Mouse (Mus musculus) heart, postnatal 0 days (tissue): ENCODE measurements at regions not wholly inside any gene's neighbourhood (a gene's known extent, or its start where the extent isn't known, plus 50 kb on each side); places are given as distances from the start of the nearest gene placed in this dataset.
"Not testable (repeated sequence)": the region's sequence is repeated elsewhere in the genome, so short reads cannot be mapped to it uniquely, and the experiment has no call there.

ENCODE experiments used
- ATAC-seq: fragments of 200-750 bp; cut with Nextera tagmentation; 2 replicates; pipeline ENCODE4 v1.8.0; 2017; ENCODE audit warnings: low read depth, moderate number of reproducible peaks, moderate library complexity; ENCODE audit not compliant: insufficient read depth
- DNase-seq: peaks from one replicate; pipeline ENCODE4 v3.0.0-alpha.2; 2016; ENCODE audit warnings: low spot score
- H3K27ac ChIP-seq: fragments of 300-500 bp; sonication (generic); 2 replicates; pipeline ENCODE4 v1.5.1; 2014; ENCODE audit warnings: low read depth, mild to moderate bottlenecking
- H3K27me3 ChIP-seq: fragments of 300-500 bp; sonication (generic); 2 replicates; pipeline ENCODE4 v1.6.1; 2014; ENCODE audit warnings: low read length, mixed read lengths; ENCODE audit not compliant: control insufficient read depth, insufficient read depth
- H3K36me3 ChIP-seq: fragments of 300-500 bp; sonication (generic); replicated peaks from 2 replicates; pipeline ENCODE4 v1.6.1; 2014; ENCODE audit warnings: low read length, mixed read lengths; ENCODE audit not compliant: control insufficient read depth, insufficient read depth
- H3K4me1 ChIP-seq: fragments of 300-500 bp; sonication (generic); 2 replicates; pipeline ENCODE4 v1.6.1; 2014; ENCODE audit warnings: antibody characterized with exemption; ENCODE audit not compliant: control insufficient read depth, insufficient read depth
- H3K4me2 ChIP-seq: fragments of 300-500 bp; sonication (generic); 2 replicates; pipeline ENCODE4 v1.6.1; 2014; ENCODE audit warnings: low read depth, mild to moderate bottlenecking, low read length, moderate library complexity
- H3K4me3 ChIP-seq: fragments of 300-500 bp; sonication (generic); 2 replicates; pipeline ENCODE4 v1.5.1; 2014; ENCODE audit warnings: low read depth, low read length
- H3K9ac ChIP-seq: fragments of 300-500 bp; sonication (generic); replicated peaks from 2 replicates; pipeline ENCODE4 v1.6.1; 2014; ENCODE audit warnings: low read depth, low read length, mixed read lengths
- H3K9me3 ChIP-seq: fragments of 300-500 bp; sonication (generic); replicated peaks from 2 replicates; pipeline ENCODE4 v1.6.1; 2016; ENCODE audit warnings: low read length; ENCODE audit not compliant: control insufficient read depth
- CTCF ChIP-seq: IDR thresholded peaks from 2 replicates; pipeline ENCODE4 v1.5.1; 2016; ENCODE audit warnings: antibody characterized with exemption, control low read depth, low read depth
- EP300 ChIP-seq: IDR thresholded peaks from 2 replicates; pipeline ENCODE4 v1.6.1; 2016; ENCODE audit warnings: antibody characterized with exemption, low read depth
- WGBS: fragments of 180-500 bp; shearing (Covaris S2); extraction: QIAGEN DNeasy Blood & Tissue Kit; methylation state at CpG from one replicate; pipeline ENCODE4 v1.1.7; 2014; 5-methylcytosine and 5-hydroxymethylcytosine counted together

- peak; percentile 60 for ATAC-seq
These were observed 298.5 kb downstream of the Bmp2 start for GRCm38 (mm10) chr2:133850485-133850884.

GRCm38 (mm10) chr2:133874982-133875381, 323.0 kb downstream of the Bmp2 start:
- H3K9ac ChIP-seq, H3K4me2 ChIP-seq, H3K4me3 ChIP-seq, H3K9me3 ChIP-seq, DNase-seq, H3K36me3 ChIP-seq, H3K4me1 ChIP-seq, H3K27ac ChIP-seq, ATAC-seq, H3K27me3 ChIP-seq: not testable (repeated sequence)
- WGBS, result 78% methylated on average over 8 of the region's 8 CpGs

More at GRCm38 (mm10) chr2:133850485-133850884, 298.5 kb downstream of the Bmp2 start:
- peak; percentile 56 for DNase-seq
- H3K9ac ChIP-seq, result no peak overlapping the region
- H3K4me1 ChIP-seq, result no peaks in the 10 kb centered on the region
- H3K36me3 ChIP-seq, result no peaks in the 10 kb centered on the region
- no peaks in the 10 kb centered on the region for H3K27me3 ChIP-seq
- H3K4me2 ChIP-seq, result no peak overlapping the region
- TF ChIP-seq CTCF (no peak), EP300 (no peak)
- H3K27ac ChIP-seq, result no peak overlapping the region
- no peaks in the 10 kb centered on the region for H3K9me3 ChIP-seq
- H3K4me3 ChIP-seq, result no peak overlapping the region

GRCm38 (mm10) chr2:133883682-133884081, 331.7 kb downstream of the Bmp2 start:
- Histone ChIP-seq H3K36me3 (no peaks in the 10 kb centered on the region), H3K27ac (no peak overlapping the region), H3K9ac (no peak overlapping the region), H3K4me2 (no peak overlapping the region), H3K27me3 (no peaks in the 10 kb centered on the region), H3K4me1 (no peaks in the 10 kb centered on the region), H3K4me3 (no peak overlapping the region), H3K9me3 (no peaks in the 10 kb centered on the region)
- DNase-seq (no peak), ATAC-seq (no peak)
- no peak for TF ChIP-seq EP300
- no peak for TF ChIP-seq CTCF

- WGBS, result 65% methylated on average over 6 of the region's 6 CpGs
- ATAC-seq (no peak), DNase-seq (no peak)
- Histone ChIP-seq H3K9ac (no peak overlapping the region), H3K4me1 (no peaks in the 10 kb centered on the region), H3K4me2 (no peak overlapping the region), H3K27ac (no peak overlapping the region), H3K36me3 (no peaks in the 10 kb centered on the region), H3K4me3 (no peak overlapping the region), H3K27me3 (no peaks in the 10 kb centered on the region), H3K9me3 (no peaks in the 10 kb centered on the region)
- TF ChIP-seq EP300 (no peak), CTCF (no peak)
These were observed 354.3 kb downstream of the Bmp2 start for GRCm38 (mm10) chr2:133906269-133906668.
